Mouse (Mus musculus) stomach, postnatal 0 days (tissue): ENCODE measurements around the gene Pctp.

Source experiments
- CTCF ChIP-seq: IDR thresholded peaks from 2 replicates; pipeline ENCODE4 v1.5.1; 2016; ENCODE audit warnings: antibody characterized with exemption, low read depth, mild to moderate bottlenecking, moderate library complexity
- EP300 ChIP-seq: optimal IDR thresholded peaks from 2 replicates; pipeline ENCODE3; 2016; ENCODE audit warnings: antibody characterized with exemption

- no peak for TF ChIP-seq EP300
- TF ChIP-seq CTCF = no peak
These were observed 32.8 kb upstream of the Pctp start for GRCm38 (mm10) chr11:90035532-90035931.
